Mouse (Mus musculus): ENCODE measurements around the gene Bnip3.

DNA sequence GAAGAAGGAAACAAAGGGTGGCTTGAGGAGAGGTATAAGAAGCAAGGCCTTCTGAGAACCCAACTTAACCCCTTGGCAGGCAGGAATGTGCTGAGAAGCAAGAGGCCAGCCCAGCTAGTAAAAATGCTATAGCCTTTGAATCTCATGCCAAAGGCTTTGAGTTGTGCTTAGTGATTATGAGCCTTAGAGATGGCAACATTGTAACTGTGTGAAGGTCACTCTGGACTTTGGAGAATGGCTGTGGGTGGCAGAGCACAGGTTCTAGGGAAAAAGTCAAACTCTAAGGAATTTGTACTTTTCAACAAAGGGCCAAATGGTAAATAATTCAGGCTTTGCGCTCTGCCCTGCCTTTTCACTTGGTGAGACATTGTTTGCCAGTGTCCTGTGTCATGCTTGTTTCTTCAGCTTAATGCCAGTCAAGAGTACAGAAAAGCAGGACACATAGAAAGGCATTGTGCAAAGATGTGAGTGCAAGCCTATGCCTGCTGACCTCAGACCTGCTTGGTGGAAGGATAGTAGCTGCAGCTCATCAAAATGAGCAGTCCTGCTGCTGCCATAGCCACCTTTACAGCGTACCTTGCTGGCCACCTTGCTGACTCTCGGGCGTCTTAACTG, 55.8 kb downstream of the Bnip3 start:
- no peak for TF ChIP-seq POLR2A (IDR thresholded peaks at IDR 0.05; ENCODE audit: insufficient read depth, low read depth, low read length)
- no peak for TF ChIP-seq CTCF (IDR thresholded peaks at IDR 0.05; ENCODE audit: insufficient read depth, low read depth, low read length)

All from olfactory bulb, adult 2 months (tissue).